Mouse (Mus musculus): ENCODE results near the gene Gm21725.
"Not testable (repeated sequence)": the region's sequence is repeated elsewhere in the genome, so short reads cannot be mapped to it uniquely, and the experiment has no call there.

The Gm21725 gene

GRCm38 (mm10) chrY:13348963-13349362 is at the start of gene Gm21725:
Gene Gm21725, minus strand, starts transcription at chrY:13349063.
- DNase-seq (ENCODE audit: low spot score in 2 of 2), result not testable (repeated sequence)
